Mouse (Mus musculus) liver, postnatal 0 days (tissue): Measurements from ENCODE around the gene Chst15.

Experiments
- CTCF ChIP-seq: sonication (generic); IDR thresholded peaks from 2 replicates; pipeline ENCODE4 v1.5.1; 2016; ENCODE audit warnings: antibody characterized with exemption, low read depth
- EP300 ChIP-seq: IDR thresholded peaks from 2 replicates; pipeline ENCODE4 v1.6.1; 2016; ENCODE audit warnings: antibody characterized with exemption, low read depth, mild to moderate bottlenecking

GRCm38 (mm10) chr7:132272984-132273383, 44.0 kb downstream of the Chst15 start:
- TF ChIP-seq CTCF (no peak), EP300 (no peak)
